Comparison of ENCODE assay signal across 18 mouse cellular contexts in genomic region chr6:51017260-51017999, GRCm38 (mm10).
DNase-seq lines count a peak whose midpoint lies in the region; ATAC-seq and TF ChIP-seq lines count a peak whose summit lies in the region.
"Had no signal": no experiment of that assay in that cellular context is flagged by ENCODE, and none has a peak within 500 bp of the region (broad histone marks: within the 10 kb centered on the region; RNA-seq: fewer than 3 reads in every experiment).

No protein-coding gene starts in this region.

- TF ChIP-seq CTCF in kidney, adult 2 months (conservative IDR thresholded peaks at IDR 0.05; ENCODE audit: insufficient read depth, insufficient read length, low read depth, low read length), result no peak

- ATAC-seq in hindbrain, embryonic 13.5 days (ENCODE audit: low FRiP score), result no peak
- ATAC-seq in hindbrain, embryonic 14.5 days (ENCODE audit: low FRiP score), result no peak
- peak; percentile 24; the same call in 1 of the 2 replicates for ATAC-seq in midbrain, embryonic 12.5 days (ENCODE audit: low FRiP score, low read depth)
- ATAC-seq in kidney, embryonic 15.5 days (replicated peaks; ENCODE audit: low FRiP score), result no peak
- no peak for ATAC-seq in forebrain, embryonic 11.5 days (replicated peaks; ENCODE audit: low FRiP score)
- ATAC-seq: inflammation-experienced regulatory T-cells, adult 6 months had no signal

- WGBS in hindbrain, embryonic 10.5 days, result 75% methylated on average over 9 of the region's 9 CpGs
- WGBS in hindbrain, embryonic 13.5 days, result 75% methylated on average over 9 of the region's 9 CpGs
- 79% methylated on average over 9 of the region's 9 CpGs for WGBS in hindbrain, embryonic 14.5 days
- 76% methylated on average over 9 of the region's 9 CpGs for WGBS in midbrain, embryonic 12.5 days
- WGBS in kidney, embryonic 15.5 days, result 63% methylated on average over 9 of the region's 9 CpGs
- WGBS in forebrain, embryonic 11.5 days, result 86% methylated on average over 9 of the region's 9 CpGs
- 56% methylated on average over 9 of the region's 9 CpGs for WGBS in kidney, adult 2 months

- H3K36me3 ChIP-seq in hindbrain, embryonic 10.5 days, result no peaks in the 10 kb centered on the region
- no peaks in the 10 kb centered on the region for H3K36me3 ChIP-seq in hindbrain, embryonic 13.5 days
- H3K36me3 ChIP-seq in hindbrain, embryonic 14.5 days (replicated peaks; ENCODE audit: control insufficient read depth, insufficient read depth), result no peaks in the 10 kb centered on the region
- no peaks in the 10 kb centered on the region for H3K36me3 ChIP-seq in midbrain, embryonic 12.5 days
- no peaks in the 10 kb centered on the region for H3K36me3 ChIP-seq in kidney, embryonic 15.5 days
- no peaks in the 10 kb centered on the region for H3K36me3 ChIP-seq in forebrain, embryonic 11.5 days (ENCODE audit: control insufficient read depth, insufficient read depth, low read length)
- H3K36me3 ChIP-seq in kidney, adult 2 months (ENCODE audit: control insufficient read depth, insufficient read depth, low read length), result no peaks in the 10 kb centered on the region
- H3K36me3 ChIP-seq: limb, embryonic 15.5 days; neural tube, embryonic 12.5 days had no signal

- no peak for TF ChIP-seq POLR2A in kidney, adult 2 months (IDR thresholded peaks at IDR 0.05; ENCODE audit: low read depth, low read length)

- H3K27ac ChIP-seq in hindbrain, embryonic 10.5 days, result peak overlapping the region; percentile 75
- no peak overlapping the region for H3K27ac ChIP-seq in hindbrain, embryonic 13.5 days
- H3K27ac ChIP-seq in hindbrain, embryonic 14.5 days, result 0 out of 2 replicates have a peak overlapping the region, but pooled peaks have one; percentile 10
- peak overlapping the region; percentile 75 for H3K27ac ChIP-seq in midbrain, embryonic 12.5 days (replicated peaks)
- no peak overlapping the region for H3K27ac ChIP-seq in kidney, embryonic 15.5 days
- no peak overlapping the region for H3K27ac ChIP-seq in forebrain, embryonic 11.5 days (ENCODE audit: low read depth, low read length)
- no peak overlapping the region for H3K27ac ChIP-seq in kidney, adult 2 months (ENCODE audit: insufficient read depth, low read depth, low read length)
- H3K27ac ChIP-seq: limb, embryonic 15.5 days; neural tube, embryonic 12.5 days; stomach, postnatal 0 days had no signal

- no peaks in the 10 kb centered on the region for H3K9me3 ChIP-seq in hindbrain, embryonic 10.5 days
- no peaks in the 10 kb centered on the region for H3K9me3 ChIP-seq in hindbrain, embryonic 13.5 days
- H3K9me3 ChIP-seq in hindbrain, embryonic 14.5 days (ENCODE audit: control insufficient read depth, low read length), result no peaks in the 10 kb centered on the region
- no peaks in the 10 kb centered on the region for H3K9me3 ChIP-seq in midbrain, embryonic 12.5 days
- no peaks in the 10 kb centered on the region for H3K9me3 ChIP-seq in kidney, embryonic 15.5 days (replicated peaks)
- H3K9me3 ChIP-seq in forebrain, embryonic 11.5 days (ENCODE audit: control insufficient read depth, low read length), result no peaks in the 10 kb centered on the region
- H3K9me3 ChIP-seq: limb, embryonic 15.5 days; neural tube, embryonic 12.5 days had no signal

- H3K9ac ChIP-seq in hindbrain, embryonic 13.5 days, result no peak overlapping the region
- H3K9ac ChIP-seq in hindbrain, embryonic 14.5 days, result no peak overlapping the region
- no peak overlapping the region for H3K9ac ChIP-seq in midbrain, embryonic 12.5 days (replicated peaks)
- H3K9ac ChIP-seq in kidney, embryonic 15.5 days, result no peak overlapping the region
- H3K9ac ChIP-seq in forebrain, embryonic 11.5 days (ENCODE audit: low read length), result no peak overlapping the region
- H3K9ac ChIP-seq: limb, embryonic 15.5 days; neural tube, embryonic 12.5 days had no signal

- DNase-seq in hindbrain, embryonic 10.5 days (ENCODE audit: low spot score), result no peak
- peak; percentile 82 for DNase-seq in Muller cell, postnatal 12 days (ENCODE audit: inconsistent ontology term)
- DNase-seq in hindbrain, embryonic 14.5 days (ENCODE audit: low spot score), result no peak
- no peak for DNase-seq in forebrain, embryonic 11.5 days (ENCODE audit: low spot score)
- no peak for DNase-seq in kidney, adult 2 months
- DNase-seq: adrenal gland, postnatal 10 days; cerebellum, adult 11 months; gastrocnemius, postnatal 10 days; layer of hippocampus, postnatal 36 days; lung, postnatal 14 days; right cerebral cortex, postnatal 25 days had no signal

- no peak overlapping the region for H3K4me2 ChIP-seq in hindbrain, embryonic 13.5 days
- H3K4me2 ChIP-seq in hindbrain, embryonic 14.5 days (replicated peaks), result no peak overlapping the region
- no peak overlapping the region for H3K4me2 ChIP-seq in midbrain, embryonic 12.5 days (replicated peaks)
- H3K4me2 ChIP-seq in kidney, embryonic 15.5 days, result no peak overlapping the region
- H3K4me2 ChIP-seq in forebrain, embryonic 11.5 days (ENCODE audit: low read depth, low read length, severe bottlenecking), result no peak overlapping the region
- H3K4me2 ChIP-seq: limb, embryonic 15.5 days; neural tube, embryonic 12.5 days had no signal

- no peak overlapping the region for H3K4me3 ChIP-seq in hindbrain, embryonic 10.5 days
- no peak overlapping the region for H3K4me3 ChIP-seq in hindbrain, embryonic 13.5 days
- H3K4me3 ChIP-seq in hindbrain, embryonic 14.5 days (replicated peaks; ENCODE audit: low read length), result no peak overlapping the region
- no peak overlapping the region for H3K4me3 ChIP-seq in midbrain, embryonic 12.5 days
- no peak overlapping the region for H3K4me3 ChIP-seq in kidney, embryonic 15.5 days (replicated peaks)
- no peak overlapping the region for H3K4me3 ChIP-seq in forebrain, embryonic 11.5 days (ENCODE audit: low read depth, low read length)
- H3K4me3 ChIP-seq in kidney, adult 2 months (ENCODE audit: insufficient read depth, low read depth, low read length), result no peak overlapping the region
- H3K4me3 ChIP-seq: limb, embryonic 15.5 days; neural tube, embryonic 12.5 days had no signal

- H3K27me3 ChIP-seq in hindbrain, embryonic 10.5 days (ENCODE audit: insufficient read depth, poor library complexity, severe bottlenecking), result no peaks in the 10 kb centered on the region
- H3K27me3 ChIP-seq in hindbrain, embryonic 13.5 days, result no peaks in the 10 kb centered on the region
- no peaks in the 10 kb centered on the region for H3K27me3 ChIP-seq in hindbrain, embryonic 14.5 days (ENCODE audit: control insufficient read depth, insufficient read depth, low read length)
- 0 out of 2 replicates have a peak, but pooled peaks cover 4% of the 10 kb centered on the region for H3K27me3 ChIP-seq in midbrain, embryonic 12.5 days
- no peaks in the 10 kb centered on the region for H3K27me3 ChIP-seq in kidney, embryonic 15.5 days
- no peaks in the 10 kb centered on the region for H3K27me3 ChIP-seq in forebrain, embryonic 11.5 days (ENCODE audit: control insufficient read depth, insufficient read depth, low read length)
- no peaks in the 10 kb centered on the region for H3K27me3 ChIP-seq in kidney, adult 2 months (replicated peaks; ENCODE audit: control insufficient read depth, insufficient read depth, low read length)
- H3K27me3 ChIP-seq: neural tube, embryonic 12.5 days had no signal

- H3K4me1 ChIP-seq in hindbrain, embryonic 10.5 days (replicated peaks), result peaks cover 29% of the 10 kb centered on the region
- peaks cover 16% of the 10 kb centered on the region; the same call in 1 of the 2 replicates for H3K4me1 ChIP-seq in hindbrain, embryonic 13.5 days (replicated peaks)
- H3K4me1 ChIP-seq in hindbrain, embryonic 14.5 days (replicated peaks; ENCODE audit: control insufficient read depth, insufficient read depth, low read length), result no peaks in the 10 kb centered on the region
- H3K4me1 ChIP-seq in midbrain, embryonic 12.5 days, result peaks cover 22% of the 10 kb centered on the region; the same call in 1 of the 2 replicates
- peaks cover 13% of the 10 kb centered on the region for H3K4me1 ChIP-seq in kidney, embryonic 15.5 days
- no peaks in the 10 kb centered on the region for H3K4me1 ChIP-seq in forebrain, embryonic 11.5 days (replicated peaks; ENCODE audit: control insufficient read depth, insufficient read depth, low read length)
- no peaks in the 10 kb centered on the region for H3K4me1 ChIP-seq in kidney, adult 2 months (ENCODE audit: control insufficient read depth, insufficient read depth, low read length)
- H3K4me1 ChIP-seq: neural tube, embryonic 12.5 days had no signal

Comparison
In these comparisons a context has a peak if more than half of its experiments do, and no peak if none do; other contexts are left out.
1. H3K27ac ChIP-seq: peak in hindbrain, embryonic 10.5 days (single experiment), hindbrain, embryonic 14.5 days (single experiment) and midbrain, embryonic 12.5 days (single experiment); none in hindbrain, embryonic 13.5 days (single experiment), kidney, embryonic 15.5 days (single experiment), forebrain, embryonic 11.5 days (single experiment) and kidney, adult 2 months (single experiment).